Mouse (Mus musculus): ENCODE results near the gene Cmtm2a. TPM values are rescaled to one million over a fixed set of nuclear protein-coding genes. Genes with fewer than 3 reads are reported as not detected.
"Not testable (repeated sequence)": the region's sequence is repeated elsewhere in the genome, so short reads cannot be mapped to it uniquely, and the experiment has no call there.

Gene Cmtm2a
- total RNA-seq, 2 experiments from 2014 or later, result not detected

- DNase-seq, result no peak
These were observed 1.4 kb upstream of the Cmtm2a start for GRCm38 (mm10) chr8:104294396-104294795.

- DNase-seq, result no peak
These were observed 24.0 kb downstream of the Cmtm2a start for GRCm38 (mm10) chr8:104268937-104269440.

- no peak for DNase-seq
These were observed 24.6 kb downstream of the Cmtm2a start for GRCm38 (mm10) chr8:104268368-104268767.

- not testable (repeated sequence) for DNase-seq
These were observed 28.6 kb downstream of the Cmtm2a start for GRCm38 (mm10) chr8:104264271-104264935.

GRCm38 (mm10) chr8:104261802-104262201 is 31.2 kb downstream of the Cmtm2a start:
- DNase-seq, result not testable (repeated sequence)

GRCm38 (mm10) chr8:104253016-104253415 is 40.0 kb downstream of the Cmtm2a start:
- DNase-seq, result no peak

- DNase-seq, result peak; percentile 2
These were observed 41.5 kb downstream of the Cmtm2a start for GRCm38 (mm10) chr8:104251461-104251860.

GRCm38 (mm10) chr8:104250439-104251367 is 42.3 kb downstream of the Cmtm2a start, which contains the start of gene Cklf:
Gene Cklf (plus strand): TSS chr8:104250861.
- peak; percentile 81 for DNase-seq

GRCm38 (mm10) chr8:104249442-104249996 is 43.5 kb downstream of the Cmtm2a start:
- no peak for DNase-seq

GRCm38 (mm10) chr8:104248276-104248675 is 44.7 kb downstream of the Cmtm2a start, which contains the start of gene Tk2:
Gene Tk2 (minus strand): TSS chr8:104248558.
- peak; percentile 82 for DNase-seq

- DNase-seq, result no peak
These were observed 45.1 kb downstream of the Cmtm2a start for GRCm38 (mm10) chr8:104247908-104248275.

- DNase-seq, result no peak
These were observed 45.7 kb downstream of the Cmtm2a start for GRCm38 (mm10) chr8:104247054-104247907.

- DNase-seq, result no peak
These were observed 46.4 kb downstream of the Cmtm2a start for GRCm38 (mm10) chr8:104246621-104247020.

- no peak for DNase-seq
These were observed 50.8 kb downstream of the Cmtm2a start for GRCm38 (mm10) chr8:104242038-104242644.

GRCm38 (mm10) chr8:104239418-104239861 is 53.5 kb downstream of the Cmtm2a start:
- no peak for DNase-seq

- no peak for DNase-seq
These were observed 58.4 kb downstream of the Cmtm2a start for GRCm38 (mm10) chr8:104234573-104234972.

- DNase-seq, result no peak
These were observed 60.1 kb downstream of the Cmtm2a start for GRCm38 (mm10) chr8:104232919-104233318.

- no peak for DNase-seq
These were observed 60.9 kb downstream of the Cmtm2a start for GRCm38 (mm10) chr8:104232039-104232438.
